Mouse (Mus musculus) heart, embryonic 10.5 days (tissue): Measurements from ENCODE around the gene Lsm2. TPM values are rescaled to one million over a fixed set of nuclear protein-coding genes. Genes with fewer than 3 reads are reported as not detected.
"Not testable (repeated sequence)": the region's sequence is repeated elsewhere in the genome, so short reads cannot be mapped to it uniquely, and the experiment has no call there.

Experiments
- DNase-seq: peaks from one replicate; pipeline ENCODE4 v3.0.0-alpha.2; 2017; ENCODE audit warnings: low spot score
- H3K27ac ChIP-seq: fragments of 300-500 bp; sonication (generic); 2 replicates; pipeline ENCODE4 v1.5.1; 2016; ENCODE audit warnings: mild to moderate bottlenecking
- H3K27me3 ChIP-seq: fragments of 300-500 bp; sonication (generic); 2 replicates; pipeline ENCODE4 v1.6.1; 2016; ENCODE audit warnings: mild to moderate bottlenecking; ENCODE audit not compliant: poor library complexity, insufficient read depth, severe bottlenecking
- H3K36me3 ChIP-seq: fragments of 300-500 bp; sonication (generic); 2 replicates; pipeline ENCODE4 v1.6.1; 2016; ENCODE audit warnings: mild to moderate bottlenecking, moderate library complexity
- H3K4me1 ChIP-seq: fragments of 300-500 bp; sonication (generic); 2 replicates; pipeline ENCODE4 v1.6.1; 2016; ENCODE audit warnings: mild to moderate bottlenecking
- H3K4me3 ChIP-seq: fragments of 300-500 bp; sonication (generic); 2 replicates; pipeline ENCODE4 v1.5.1; 2016; ENCODE audit warnings: mild to moderate bottlenecking, moderate library complexity
- H3K9me3 ChIP-seq: fragments of 300-500 bp; sonication (generic); 2 replicates; pipeline ENCODE4 v1.6.1; 2016; ENCODE audit warnings: mild to moderate bottlenecking, moderate library complexity
- WGBS: fragments of 180-500 bp; shearing (Covaris S2); methylation state at CpG from one replicate; pipeline ENCODE4 v1.1.7; 2016; 5-methylcytosine and 5-hydroxymethylcytosine counted together
- polyA plus RNA-seq: library from polyadenylated mRNA; unstranded; fragments of >200 nt; fragmentation: Nextera tagmentation; extraction: Ambion mirVana; gene quantifications from 2 replicates; pipeline ENCODE4 v1.2.1, GENCODE M21; 2016

Lsm2 gene
- polyA plus RNA-seq, 1 experiment from 2014 or later, result 247 TPM

- peak; percentile 96 for DNase-seq
- no peaks in the 10 kb centered on the region for H3K27me3 ChIP-seq
- H3K36me3 ChIP-seq, result peaks cover 38% of the 10 kb centered on the region
- WGBS, result under 1% methylated on average over 83 of the region's 83 CpGs
- peak within 1 kb of the TSS; percentile 75 for H3K4me3 ChIP-seq
- H3K27ac ChIP-seq, result peak within 1 kb of the TSS; percentile 98
- no peaks in the 10 kb centered on the region for H3K9me3 ChIP-seq
- H3K4me1 ChIP-seq, result peaks cover 50% of the 10 kb centered on the region
These were observed 19.2 kb downstream of the Lsm2 start, which contains the start of gene Vars for GRCm38 (mm10) chr17:35000717-35001451. Gene Vars, plus strand, starts transcription at chr17:35000987.

GRCm38 (mm10) chr17:35001452-35002152, 19.9 kb downstream of the Lsm2 start:
- H3K9me3 ChIP-seq, result no peaks in the 10 kb centered on the region
- WGBS, result under 1% methylated on average over 35 of the region's 35 CpGs
- H3K4me3 ChIP-seq, result peak overlapping the region; percentile 75
- peaks cover 50% of the 10 kb centered on the region for H3K4me1 ChIP-seq
- peak overlapping the region; percentile 98 for H3K27ac ChIP-seq
- DNase-seq, result no peak
- H3K36me3 ChIP-seq, result peaks cover 41% of the 10 kb centered on the region
- no peaks in the 10 kb centered on the region for H3K27me3 ChIP-seq

GRCm38 (mm10) chr17:35002153-35002865, 20.6 kb downstream of the Lsm2 start:
- no peak for DNase-seq
- H3K4me1 ChIP-seq, result peaks cover 50% of the 10 kb centered on the region
- H3K27me3 ChIP-seq, result no peaks in the 10 kb centered on the region
- peak overlapping the region; percentile 98 for H3K27ac ChIP-seq
- H3K4me3 ChIP-seq, result peak overlapping the region; percentile 75
- H3K36me3 ChIP-seq, result peaks cover 49% of the 10 kb centered on the region
- 14% methylated on average over 12 of the region's 12 CpGs for WGBS
- H3K9me3 ChIP-seq, result no peaks in the 10 kb centered on the region

- H3K9me3 ChIP-seq, result no peaks in the 10 kb centered on the region
- H3K27ac ChIP-seq, result peak overlapping the region; percentile 98; the same call in 1 of the 2 replicates
- WGBS, result 62% methylated on average over 9 of the region's 9 CpGs
- no peaks in the 10 kb centered on the region for H3K27me3 ChIP-seq
- H3K4me1 ChIP-seq, result peaks cover 49% of the 10 kb centered on the region
- DNase-seq, result no peak
- peaks cover 51% of the 10 kb centered on the region for H3K36me3 ChIP-seq
- peak overlapping the region; percentile 75 for H3K4me3 ChIP-seq
These were observed 21.6 kb downstream of the Lsm2 start for GRCm38 (mm10) chr17:35003022-35003838.

- Histone ChIP-seq H3K36me3 (peaks cover 51% of the 10 kb centered on the region), H3K4me3 (0 out of 2 replicates have a peak overlapping the region, but pooled peaks have one; percentile 10), H3K4me1 (peaks cover 39% of the 10 kb centered on the region), H3K9me3 (no peaks in the 10 kb centered on the region), H3K27me3 (no peaks in the 10 kb centered on the region), H3K27ac (no peak overlapping the region)
- no peak for DNase-seq
- 94% methylated on average over 17 of the region's 17 CpGs for whole genome bisulfite sequencing
These were observed 22.5 kb downstream of the Lsm2 start for GRCm38 (mm10) chr17:35004075-35004717.

- peaks cover 30% of the 10 kb centered on the region for H3K4me1 ChIP-seq
- H3K4me3 ChIP-seq, result no peak overlapping the region
- peaks cover 60% of the 10 kb centered on the region for H3K36me3 ChIP-seq
- H3K9me3 ChIP-seq, result no peaks in the 10 kb centered on the region
- WGBS, result 93% methylated on average over 10 of the region's 10 CpGs
- DNase-seq, result no peak
- H3K27me3 ChIP-seq, result no peaks in the 10 kb centered on the region
- no peak overlapping the region for H3K27ac ChIP-seq
These were observed 23.5 kb downstream of the Lsm2 start for GRCm38 (mm10) chr17:35005158-35005557.

GRCm38 (mm10) chr17:35005902-35006301, 24.2 kb downstream of the Lsm2 start:
- not testable (repeated sequence) for H3K4me3 ChIP-seq, DNase-seq, H3K9me3 ChIP-seq, H3K27me3 ChIP-seq, H3K27ac ChIP-seq
- WGBS, result 90% methylated on average over 5 of the region's 5 CpGs
- Histone ChIP-seq H3K36me3 (peaks cover 68% of the 10 kb centered on the region), H3K4me1 (peaks cover 27% of the 10 kb centered on the region)

GRCm38 (mm10) chr17:35007387-35007991, 25.8 kb downstream of the Lsm2 start:
- peaks cover 16% of the 10 kb centered on the region for H3K4me1 ChIP-seq
- no peaks in the 10 kb centered on the region for H3K27me3 ChIP-seq
- no peaks in the 10 kb centered on the region for H3K9me3 ChIP-seq
- no peak overlapping the region for H3K27ac ChIP-seq
- no peak overlapping the region for H3K4me3 ChIP-seq
- DNase-seq, result no peak
- H3K36me3 ChIP-seq, result peaks cover 84% of the 10 kb centered on the region
- WGBS, result 94% methylated on average over 7 of the region's 7 CpGs

GRCm38 (mm10) chr17:35009586-35009985, 27.9 kb downstream of the Lsm2 start:
- Histone ChIP-seq H3K9me3 (no peaks in the 10 kb centered on the region), H3K36me3 (peaks cover 97% of the 10 kb centered on the region), H3K27me3 (no peaks in the 10 kb centered on the region), H3K4me3 (peak overlapping the region; percentile 9; the same call in 1 of the 2 replicates), H3K4me1 (no peaks in the 10 kb centered on the region; the same call in 1 of the 2 replicates), H3K27ac (no peak overlapping the region)
- 90% methylated on average over 7 of the region's 7 CpGs for WGBS
- no peak for DNase-seq

- Histone ChIP-seq H3K4me3 (no peak overlapping the region), H3K27me3 (no peaks in the 10 kb centered on the region), H3K36me3 (peaks cover 99% of the 10 kb centered on the region), H3K27ac (no peak overlapping the region), H3K4me1 (peaks cover 9% of the 10 kb centered on the region), H3K9me3 (no peaks in the 10 kb centered on the region)
- WGBS, result 89% methylated on average over 8 of the region's 8 CpGs
- DNase-seq, result no peak
These were observed 29.8 kb downstream of the Lsm2 start for GRCm38 (mm10) chr17:35011440-35011839.

- H3K4me3 ChIP-seq, result 0 out of 2 replicates have a peak overlapping the region, but pooled peaks have one; percentile 2
- peaks cover 99% of the 10 kb centered on the region for H3K36me3 ChIP-seq
- WGBS, result 79% methylated on average over 13 of the region's 13 CpGs
- H3K27me3 ChIP-seq, result no peaks in the 10 kb centered on the region
- DNase-seq, result no peak
- H3K4me1 ChIP-seq, result peaks cover 15% of the 10 kb centered on the region
- H3K9me3 ChIP-seq, result no peaks in the 10 kb centered on the region
- no peak overlapping the region for H3K27ac ChIP-seq
These were observed 30.8 kb downstream of the Lsm2 start for GRCm38 (mm10) chr17:35012430-35012829.
